Mouse (Mus musculus) thymus, adult 2 months (tissue): ENCODE results near the gene Gemin5.

ENCODE experiments used
- CTCF ChIP-seq: fragments of 200-500 bp; IDR thresholded peaks from 2 replicates; pipeline ENCODE4 v1.5.1; 2012; ENCODE audit warnings: mild to moderate bottlenecking, control low read depth, low read length, moderate library complexity, borderline replicate concordance; ENCODE audit not compliant: control insufficient read depth, poor library complexity, insufficient read depth; ENCODE audit errors: extremely low read depth
- POLR2A ChIP-seq: fragments of 200-500 bp; IDR thresholded peaks from 2 replicates; pipeline ENCODE4 v1.6.1; 2012; ENCODE audit warnings: mild to moderate bottlenecking, low read length, control low read depth, moderate library complexity; ENCODE audit not compliant: control insufficient read depth, poor library complexity, insufficient read depth; ENCODE audit errors: extremely low read depth

GRCm38 (mm10) chr11:58215814-58216213 lies 47.5 kb upstream of the Gemin5 start:
- TF ChIP-seq POLR2A (no peak), CTCF (no peak)
